Mouse (Mus musculus): ENCODE data around the gene Col4a1. TPM values are rescaled to one million over a fixed set of nuclear protein-coding genes. Genes with fewer than 3 reads are reported as not detected.

Col4a1 gene
- polyA plus RNA-seq, 1 experiment = 111 TPM

GRCm38 (mm10) chr8:11187581-11188271, 124.9 kb downstream of the Col4a1 start:
- H3K4me3 ChIP-seq (ENCODE audit: extremely low read depth, insufficient read depth, insufficient read length) = peak overlapping the region; percentile 16; the same call in 1 of the 2 replicates
- 0 out of 2 replicates have a peak, but pooled peaks cover 2% of the 10 kb centered on the region for H3K4me1 ChIP-seq (ENCODE audit: control insufficient read depth, insufficient read depth, insufficient read length)
- peak; percentile 80; the same call in 1 of the 2 replicates for TF ChIP-seq CTCF (IDR thresholded peaks at IDR 0.05; ENCODE audit: extremely low read depth, insufficient read depth, insufficient read length, insufficient replicate concordance)
- TF ChIP-seq POLR2A (IDR thresholded peaks at IDR 0.05; ENCODE audit: low read depth, low read length) = no peak
- no peak overlapping the region for H3K27ac ChIP-seq (ENCODE audit: insufficient read depth, low read length)
- WGBS = 2% methylated on average over 46 of the region's 46 CpGs
- no peaks in the 10 kb centered on the region for H3K36me3 ChIP-seq (ENCODE audit: control insufficient read depth, insufficient read depth, low read length)
- peaks cover 5% of the 10 kb centered on the region for H3K27me3 ChIP-seq (ENCODE audit: control insufficient read depth, insufficient read depth, low read length)
- DNase-seq (ENCODE audit: low read depth in 1 of 2, low spot score in 2 of 2) = peak; percentile 41 to 43

DNA sequence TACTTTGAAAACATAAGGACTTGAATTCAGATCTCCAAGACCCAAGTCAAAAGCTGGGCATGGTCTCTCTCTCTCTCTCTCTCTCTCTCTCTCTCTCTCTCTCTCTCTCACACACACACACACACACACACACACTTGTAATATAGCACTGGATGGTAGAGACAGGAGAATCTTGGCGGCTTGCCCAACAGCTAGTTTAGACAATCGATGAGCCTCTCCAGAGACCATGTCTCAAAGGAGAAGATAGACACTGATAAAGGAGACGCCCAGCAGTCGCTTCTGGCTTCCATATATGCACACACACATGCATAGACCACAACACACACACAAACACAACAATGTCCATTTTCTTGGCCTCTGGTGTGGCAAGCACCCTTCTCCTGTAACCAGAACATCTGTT, 126.2 kb downstream of the Col4a1 start:
- TF ChIP-seq CTCF (IDR thresholded peaks at IDR 0.05; ENCODE audit: extremely low read depth, insufficient read depth, insufficient read length, insufficient replicate concordance) = no peak
- no peak for TF ChIP-seq POLR2A (IDR thresholded peaks at IDR 0.05; ENCODE audit: low read depth, low read length)
- H3K27me3 ChIP-seq (ENCODE audit: control insufficient read depth, insufficient read depth, low read length) = peaks cover 5% of the 10 kb centered on the region
- no peak overlapping the region for H3K4me3 ChIP-seq (ENCODE audit: extremely low read depth, insufficient read depth, insufficient read length)
- no peaks in the 10 kb centered on the region for H3K36me3 ChIP-seq (ENCODE audit: control insufficient read depth, insufficient read depth, low read length)
- DNase-seq (ENCODE audit: low read depth in 1 of 2, low spot score in 2 of 2) = no peak
- peaks cover 10% of the 10 kb centered on the region; the same call in 1 of the 2 replicates for H3K4me1 ChIP-seq (ENCODE audit: control insufficient read depth, insufficient read depth, insufficient read length)
- 70% methylated on average over 4 of the region's 4 CpGs for WGBS
- H3K27ac ChIP-seq (ENCODE audit: insufficient read depth, low read length) = no peak overlapping the region

DNA sequence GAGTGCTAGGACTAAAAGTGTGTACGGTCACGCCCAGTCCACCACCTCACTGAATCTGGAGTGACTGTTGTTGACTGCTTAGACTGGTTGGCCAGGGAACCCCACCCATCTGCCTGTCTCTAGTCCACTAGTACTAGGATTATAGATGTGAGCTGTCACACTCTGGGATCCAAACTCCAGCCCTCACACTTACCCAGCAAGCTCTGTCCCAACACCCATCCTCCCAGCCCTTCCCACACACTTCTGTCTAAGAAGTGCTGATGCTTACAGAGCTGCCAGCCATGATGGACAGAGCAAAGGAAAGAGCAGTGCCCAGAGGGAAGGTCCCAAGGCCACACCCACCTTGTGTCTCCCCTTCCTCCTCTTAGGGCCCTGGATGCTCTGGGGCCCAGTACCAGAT, 127.0 kb downstream of the Col4a1 start:
- peaks cover 5% of the 10 kb centered on the region for H3K27me3 ChIP-seq (ENCODE audit: control insufficient read depth, insufficient read depth, low read length)
- no peak overlapping the region for H3K27ac ChIP-seq (ENCODE audit: insufficient read depth, low read length)
- no peak overlapping the region for H3K4me3 ChIP-seq (ENCODE audit: extremely low read depth, insufficient read depth, insufficient read length)
- WGBS = 97% methylated on average over 2 of the region's 2 CpGs
- DNase-seq (ENCODE audit: low read depth in 1 of 2, low spot score in 2 of 2) = no peak
- TF ChIP-seq CTCF (IDR thresholded peaks at IDR 0.05; ENCODE audit: extremely low read depth, insufficient read depth, insufficient read length, insufficient replicate concordance) (no peak), POLR2A (IDR thresholded peaks at IDR 0.05; ENCODE audit: low read depth, low read length) (no peak)
- peaks cover 14% of the 10 kb centered on the region; the same call in 1 of the 2 replicates for H3K4me1 ChIP-seq (ENCODE audit: control insufficient read depth, insufficient read depth, insufficient read length)
- H3K36me3 ChIP-seq (ENCODE audit: control insufficient read depth, insufficient read depth, low read length) = no peaks in the 10 kb centered on the region

- Histone ChIP-seq H3K4me1 (ENCODE audit: control insufficient read depth, insufficient read depth, insufficient read length) (peaks cover 19% of the 10 kb centered on the region; the same call in 1 of the 2 replicates), H3K27me3 (ENCODE audit: control insufficient read depth, insufficient read depth, low read length) (peaks cover 5% of the 10 kb centered on the region), H3K4me3 (ENCODE audit: extremely low read depth, insufficient read depth, insufficient read length) (no peak overlapping the region), H3K27ac (ENCODE audit: insufficient read depth, low read length) (no peak overlapping the region), H3K36me3 (ENCODE audit: control insufficient read depth, insufficient read depth, low read length) (no peaks in the 10 kb centered on the region)
- DNase-seq (ENCODE audit: low read depth in 1 of 2, low spot score in 2 of 2) = no peak
- TF ChIP-seq CTCF (IDR thresholded peaks at IDR 0.05; ENCODE audit: extremely low read depth, insufficient read depth, insufficient read length, insufficient replicate concordance) (no peak), POLR2A (IDR thresholded peaks at IDR 0.05; ENCODE audit: low read depth, low read length) (no peak)
- 77% methylated on average over 9 of the region's 9 CpGs for WGBS
Observed at GRCm38 (mm10) chr8:11183611-11184031, 129.0 kb downstream of the Col4a1 start.

- H3K36me3 ChIP-seq (ENCODE audit: control insufficient read depth, insufficient read depth, low read length) = no peaks in the 10 kb centered on the region
- TF ChIP-seq POLR2A (IDR thresholded peaks at IDR 0.05; ENCODE audit: low read depth, low read length) = no peak
- no peak for TF ChIP-seq CTCF (IDR thresholded peaks at IDR 0.05; ENCODE audit: extremely low read depth, insufficient read depth, insufficient read length, insufficient replicate concordance)
- no peaks in the 10 kb centered on the region for H3K27me3 ChIP-seq (ENCODE audit: control insufficient read depth, insufficient read depth, low read length)
- H3K4me1 ChIP-seq (ENCODE audit: control insufficient read depth, insufficient read depth, insufficient read length) = peaks cover 17% of the 10 kb centered on the region; the same call in 1 of the 2 replicates
- no peak overlapping the region for H3K27ac ChIP-seq (ENCODE audit: insufficient read depth, low read length)
- WGBS = 77% methylated on average over 12 of the region's 12 CpGs
- no peak overlapping the region for H3K4me3 ChIP-seq (ENCODE audit: extremely low read depth, insufficient read depth, insufficient read length)
- no peak for DNase-seq (ENCODE audit: low read depth in 1 of 2, low spot score in 2 of 2)
Observed at GRCm38 (mm10) chr8:11182606-11183005, 130.0 kb downstream of the Col4a1 start.

DNA sequence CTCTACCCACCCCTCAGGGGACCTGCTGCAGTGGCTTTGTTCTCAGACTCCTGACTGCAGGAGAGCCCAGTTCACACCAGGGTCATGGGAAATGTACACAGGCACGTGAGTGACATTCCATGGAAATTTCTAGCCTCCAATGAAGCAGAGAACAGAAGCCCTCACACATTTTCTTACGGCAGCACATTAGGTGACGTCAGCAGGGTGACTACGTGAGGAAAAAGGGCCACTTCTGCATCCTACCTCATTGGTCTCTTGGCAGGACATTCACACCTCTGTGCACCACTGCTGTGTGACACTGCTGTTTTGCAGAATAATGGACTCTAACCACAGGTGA, 130.5 kb downstream of the Col4a1 start:
- WGBS = 73% methylated on average over 4 of the region's 4 CpGs
- H3K27me3 ChIP-seq (ENCODE audit: control insufficient read depth, insufficient read depth, low read length) = no peaks in the 10 kb centered on the region
- DNase-seq (ENCODE audit: low read depth in 1 of 2, low spot score in 2 of 2) = no peak
- peaks cover 17% of the 10 kb centered on the region; the same call in 1 of the 2 replicates for H3K4me1 ChIP-seq (ENCODE audit: control insufficient read depth, insufficient read depth, insufficient read length)
- no peak overlapping the region; the same call in 1 of the 2 replicates for H3K27ac ChIP-seq (ENCODE audit: insufficient read depth, low read length)
- no peak overlapping the region for H3K4me3 ChIP-seq (ENCODE audit: extremely low read depth, insufficient read depth, insufficient read length)
- no peak for TF ChIP-seq CTCF (IDR thresholded peaks at IDR 0.05; ENCODE audit: extremely low read depth, insufficient read depth, insufficient read length, insufficient replicate concordance)
- no peak for TF ChIP-seq POLR2A (IDR thresholded peaks at IDR 0.05; ENCODE audit: low read depth, low read length)
- no peaks in the 10 kb centered on the region for H3K36me3 ChIP-seq (ENCODE audit: control insufficient read depth, insufficient read depth, low read length)
